Mouse (Mus musculus): ENCODE measurements around the gene Osbpl10.

- TF ChIP-seq POLR2AphosphoS2 (IDR thresholded peaks at IDR 0.05; ENCODE audit: insufficient read length, low read depth) (no peak), USF1 (IDR thresholded peaks at IDR 0.05; ENCODE audit: low read depth) (no peak), MYOG (IDR thresholded peaks at IDR 0.05; ENCODE audit: control insufficient read depth in 1 of 3, insufficient read depth in 1 of 3, insufficient read length in 2 of 3, low read depth in 2 of 3) (no peak), CEBPB (IDR thresholded peaks at IDR 0.05; ENCODE audit: insufficient read depth, poor library complexity, severe bottlenecking) (no peak), MYOD1 (IDR thresholded peaks at IDR 0.05; ENCODE audit: control insufficient read depth in 1 of 3, insufficient read length in 2 of 3, low read depth in 2 of 3) (no peak), MAX (IDR thresholded peaks at IDR 0.05; ENCODE audit: low read depth) (no peak)
These were observed 110.1 kb downstream of the Osbpl10 start for GRCm38 (mm10) chr9:115088295-115088993.

Measured in myocyte (in vitro differentiated cells).